Mouse (Mus musculus) ES-Bruce4 (cell line): ENCODE measurements at regions not wholly inside any gene's neighbourhood (a gene's known extent, or its start where the extent isn't known, plus 50 kb on each side); places are given as distances from the start of the nearest gene placed in this dataset.

Experiments used
- H3K27ac ChIP-seq: 2 replicates; pipeline ENCODE4 v1.5.1; 2012; ENCODE audit warnings: low read length, inconsistent platforms; ENCODE audit not compliant: insufficient read depth
- H3K27me3 ChIP-seq: 2 replicates; pipeline ENCODE4 v1.6.1; 2012; ENCODE audit warnings: mild to moderate bottlenecking, low read length, inconsistent platforms; ENCODE audit not compliant: control insufficient read depth, poor library complexity, insufficient read depth, severe bottlenecking
- H3K36me3 ChIP-seq: 2 replicates; pipeline ENCODE4 v1.6.1; 2012; ENCODE audit warnings: inconsistent platforms, mild to moderate bottlenecking, low read length, moderate library complexity; ENCODE audit not compliant: control insufficient read depth, poor library complexity, insufficient read depth, severe bottlenecking
- H3K4me1 ChIP-seq: one replicate; pipeline ENCODE4 v1.8.1; 2011; ENCODE audit warnings: low read length; ENCODE audit not compliant: control insufficient read depth, insufficient read depth
- H3K4me3 ChIP-seq: 2 replicates; pipeline ENCODE4 v1.5.1; 2011; ENCODE audit warnings: low read depth, mild to moderate bottlenecking, low read length
- H3K9ac ChIP-seq: 2 replicates; pipeline ENCODE4 v1.6.1; 2012; ENCODE audit warnings: low read depth, mild to moderate bottlenecking, inconsistent platforms; ENCODE audit not compliant: poor library complexity, severe bottlenecking
- H3K9me3 ChIP-seq: replicated peaks from 2 replicates; pipeline ENCODE4 v1.6.1; 2012; ENCODE audit warnings: mild to moderate bottlenecking, low read length, inconsistent platforms; ENCODE audit not compliant: control insufficient read depth, poor library complexity, insufficient read depth, severe bottlenecking
- CTCF ChIP-seq: IDR thresholded peaks from one replicate; pipeline ENCODE4 v1.8.1; 2011; ENCODE audit warnings: low read depth, low read length
- EP300 ChIP-seq: IDR thresholded peaks from 2 replicates; pipeline ENCODE4 v1.6.1; 2011; ENCODE audit warnings: low read depth, low read length; ENCODE audit not compliant: insufficient read depth
- POLR2A ChIP-seq: IDR thresholded peaks from one replicate; pipeline ENCODE4 v1.8.1; 2011; ENCODE audit warnings: low read length; ENCODE audit not compliant: insufficient read depth

GRCm38 (mm10) chr10:117568138-117568387 is 61.2 kb upstream of the Cpm start:
- Histone ChIP-seq H3K9me3 (no peaks in the 10 kb centered on the region), H3K4me3 (no peak overlapping the region), H3K36me3 (no peaks in the 10 kb centered on the region), H3K4me1 (no peaks in the 10 kb centered on the region), H3K27me3 (no peaks in the 10 kb centered on the region), H3K27ac (no peak overlapping the region), H3K9ac (no peak overlapping the region)
- TF ChIP-seq CTCF (no peak), EP300 (no peak), POLR2A (no peak)

- Histone ChIP-seq H3K27ac (no peak overlapping the region), H3K27me3 (no peaks in the 10 kb centered on the region), H3K9ac (no peak overlapping the region), H3K4me1 (no peaks in the 10 kb centered on the region), H3K36me3 (no peaks in the 10 kb centered on the region), H3K4me3 (no peak overlapping the region), H3K9me3 (no peaks in the 10 kb centered on the region)
- no peak for TF ChIP-seq EP300
- TF ChIP-seq POLR2A = no peak
- no peak for TF ChIP-seq CTCF
Measured at GRCm38 (mm10) chr10:117567379-117568137, 61.7 kb upstream of the Cpm start.

- Histone ChIP-seq H3K36me3 (no peaks in the 10 kb centered on the region), H3K4me3 (no peak overlapping the region), H3K9me3 (no peaks in the 10 kb centered on the region), H3K27me3 (no peaks in the 10 kb centered on the region), H3K9ac (no peak overlapping the region), H3K4me1 (no peaks in the 10 kb centered on the region), H3K27ac (no peak overlapping the region)
- TF ChIP-seq EP300 = no peak
Measured at GRCm38 (mm10) chr10:117566648-117567378, 62.5 kb upstream of the Cpm start.

GRCm38 (mm10) chr10:117566204-117566603 is 63.1 kb upstream of the Cpm start:
- no peaks in the 10 kb centered on the region for H3K36me3 ChIP-seq
- no peak overlapping the region for H3K4me3 ChIP-seq
- H3K27ac ChIP-seq = no peak overlapping the region
- H3K27me3 ChIP-seq = no peaks in the 10 kb centered on the region
- H3K9me3 ChIP-seq = no peaks in the 10 kb centered on the region
- H3K9ac ChIP-seq = no peak overlapping the region
- TF ChIP-seq CTCF = no peak
- no peak for TF ChIP-seq EP300
- TF ChIP-seq POLR2A = no peak
- H3K4me1 ChIP-seq = no peaks in the 10 kb centered on the region

GRCm38 (mm10) chr10:117565529-117566086 is 63.7 kb upstream of the Cpm start:
- H3K4me1 ChIP-seq = no peaks in the 10 kb centered on the region
- H3K9ac ChIP-seq = no peak overlapping the region
- H3K27me3 ChIP-seq = no peaks in the 10 kb centered on the region
- H3K27ac ChIP-seq = no peak overlapping the region
- TF ChIP-seq CTCF (no peak), POLR2A (no peak), EP300 (no peak)
- no peak overlapping the region for H3K4me3 ChIP-seq
- no peaks in the 10 kb centered on the region for H3K9me3 ChIP-seq
- no peaks in the 10 kb centered on the region for H3K36me3 ChIP-seq

- no peaks in the 10 kb centered on the region for H3K4me1 ChIP-seq
- H3K9me3 ChIP-seq = no peaks in the 10 kb centered on the region
- no peaks in the 10 kb centered on the region for H3K36me3 ChIP-seq
- no peak overlapping the region for H3K27ac ChIP-seq
- no peak overlapping the region for H3K9ac ChIP-seq
- TF ChIP-seq EP300 (no peak), POLR2A (no peak), CTCF (no peak)
- H3K4me3 ChIP-seq = no peak overlapping the region
- no peaks in the 10 kb centered on the region for H3K27me3 ChIP-seq
Measured at GRCm38 (mm10) chr10:117565110-117565509, 64.2 kb upstream of the Cpm start.
